Mouse (Mus musculus) bone marrow macrophage, adult 2 months (primary cell): ENCODE data around the gene Setd1a. TPM values are rescaled to one million over a fixed set of nuclear protein-coding genes. Genes with fewer than 3 reads are reported as not detected.

Experiments
- H3K27ac ChIP-seq: 2 replicates; pipeline ENCODE4 v1.5.1; 2012; ENCODE audit warnings: low read depth, low read length; ENCODE audit not compliant: insufficient read depth
- H3K4me1 ChIP-seq: 2 replicates; pipeline ENCODE4 v1.6.1; 2012; ENCODE audit warnings: low read length; ENCODE audit not compliant: control insufficient read depth, insufficient read depth
- H3K4me3 ChIP-seq: 2 replicates; pipeline ENCODE4 v1.5.1; 2012; ENCODE audit warnings: mild to moderate bottlenecking, low read length, moderate library complexity; ENCODE audit not compliant: insufficient read depth
- CTCF ChIP-seq: IDR thresholded peaks from 2 replicates; pipeline ENCODE4 v1.5.1; 2012; ENCODE audit warnings: low read depth, mild to moderate bottlenecking, low read length, moderate library complexity
- POLR2A ChIP-seq: IDR thresholded peaks from 2 replicates; pipeline ENCODE4 v1.6.1; 2012; ENCODE audit warnings: mild to moderate bottlenecking, low read depth, low read length, borderline replicate concordance
- polyA plus RNA-seq: library from polyadenylated mRNA; stranded (reverse); fragments of >200 nt; gene quantifications from 2 replicates; pipeline ENCODE4 v1.2.4, GENCODE M21; 2012; ENCODE audit not compliant: missing spikeins, insufficient read depth, insufficient read length

Gene Setd1a
- polyA plus RNA-seq, 1 experiment: 30.1 TPM

- no peak overlapping the region for H3K27ac ChIP-seq
- H3K4me1 ChIP-seq: peaks cover 7% of the 10 kb centered on the region
- no peak for TF ChIP-seq POLR2A
- TF ChIP-seq CTCF: no peak
- no peak overlapping the region for H3K4me3 ChIP-seq
These were observed 35.8 kb downstream of the Setd1a start for GRCm38 (mm10) chr7:127812292-127812691.

DNA sequence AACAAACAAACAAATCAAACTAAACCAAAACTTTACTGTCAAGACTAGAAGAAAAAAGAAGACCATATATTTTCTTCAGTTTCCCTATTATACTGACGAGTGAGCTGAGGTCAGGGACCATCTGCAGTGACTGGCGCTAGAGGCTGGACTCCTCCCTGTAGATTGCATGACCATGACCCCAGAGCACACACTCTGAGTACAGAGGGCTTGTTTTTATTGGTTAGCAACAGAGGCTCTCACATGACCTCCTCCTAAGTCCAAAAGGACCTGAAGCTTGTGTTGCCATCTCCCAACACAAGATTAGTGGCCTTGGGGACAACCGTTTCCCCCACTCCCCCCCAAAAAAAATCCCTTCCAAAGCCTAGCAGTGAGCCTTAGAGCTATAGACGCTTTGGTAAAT, 37.4 kb downstream of the Setd1a start:
- H3K4me1 ChIP-seq: peaks cover 4% of the 10 kb centered on the region; the same call in 1 of the 2 replicates
- no peak overlapping the region for H3K4me3 ChIP-seq
- TF ChIP-seq POLR2A (no peak), CTCF (no peak)
- H3K27ac ChIP-seq: no peak overlapping the region

DNA sequence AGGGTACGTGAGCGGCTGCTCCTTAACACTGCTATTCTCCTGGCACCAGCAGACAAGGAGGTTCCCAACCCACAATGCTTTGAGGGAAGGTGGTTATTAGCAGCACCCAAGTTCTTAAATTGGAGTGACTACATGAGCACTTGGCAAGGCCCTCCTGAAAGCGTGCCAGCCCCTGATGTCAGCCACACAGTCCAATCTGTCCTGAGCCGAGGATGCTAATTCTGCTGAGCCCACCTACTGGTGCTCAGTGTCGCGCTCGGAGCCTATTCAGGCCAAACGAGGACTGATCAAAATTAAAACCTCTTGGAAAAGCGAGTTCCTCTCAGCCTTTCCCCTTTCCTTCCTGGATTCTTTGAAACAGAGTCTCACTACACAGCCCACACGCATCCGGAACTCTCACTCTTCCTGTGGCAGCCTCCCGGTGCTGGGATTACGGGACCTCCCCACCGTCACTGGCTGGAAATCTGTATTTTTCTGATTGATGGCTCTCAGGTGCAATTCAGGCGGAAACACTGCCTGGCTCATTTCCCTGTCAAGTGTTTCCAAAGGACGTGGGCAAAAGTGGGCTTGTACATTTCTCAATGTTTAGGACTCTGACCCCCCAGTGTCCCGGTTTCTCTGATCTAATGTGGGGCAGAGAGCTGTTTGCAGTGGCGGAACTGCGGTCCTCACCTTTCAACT, 37.9 kb downstream of the Setd1a start:
- TF ChIP-seq CTCF (no peak), POLR2A (no peak)
- Histone ChIP-seq H3K4me1 (peaks cover 4% of the 10 kb centered on the region; the same call in 1 of the 2 replicates), H3K27ac (no peak overlapping the region), H3K4me3 (no peak overlapping the region)

- H3K4me3 ChIP-seq: no peak overlapping the region
- no peak overlapping the region for H3K27ac ChIP-seq
- no peak for TF ChIP-seq CTCF
- no peak for TF ChIP-seq POLR2A
- H3K4me1 ChIP-seq: peaks cover 4% of the 10 kb centered on the region; the same call in 1 of the 2 replicates
These were observed 38.7 kb downstream of the Setd1a start for GRCm38 (mm10) chr7:127815116-127815665.

DNA sequence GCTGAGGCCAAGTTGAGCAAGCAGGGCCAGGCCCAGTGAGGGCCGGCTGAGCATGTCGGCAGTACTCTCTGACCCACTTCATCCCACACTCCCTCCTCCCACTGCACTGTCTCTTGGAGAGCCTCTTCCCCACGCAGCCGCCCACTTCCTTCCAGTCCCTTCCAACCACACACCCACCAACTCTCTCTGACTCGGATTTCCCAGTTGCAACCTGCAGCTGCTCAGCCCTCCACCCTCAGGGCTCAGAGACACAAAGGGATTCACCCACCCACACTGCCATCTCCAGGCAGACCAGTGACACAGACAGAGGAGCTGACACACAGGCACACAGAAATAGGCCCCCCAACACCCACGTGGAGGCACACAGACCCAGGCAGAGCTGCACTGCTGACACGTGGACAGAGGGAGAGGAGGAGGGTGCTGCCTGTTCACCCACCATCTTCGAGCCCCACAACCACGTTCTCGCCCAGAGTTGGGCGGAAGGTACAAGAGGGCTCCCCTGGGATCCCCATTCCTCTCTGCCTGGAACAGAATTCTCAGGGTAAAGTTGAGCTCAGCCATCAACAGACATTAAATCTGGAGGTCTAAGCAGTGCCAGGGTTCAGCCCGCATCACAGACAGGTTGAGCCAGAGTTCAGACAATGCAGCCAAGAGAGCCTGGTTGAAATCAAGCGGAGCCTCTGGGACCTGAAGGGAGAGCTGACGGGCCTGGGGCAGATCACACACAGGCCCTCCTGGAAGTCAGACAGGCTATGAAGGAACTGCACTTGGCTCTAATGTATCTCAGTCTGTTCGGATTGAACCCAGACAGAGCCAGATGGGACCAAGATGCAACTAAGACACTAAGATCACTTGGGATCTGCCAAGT, 39.7 kb downstream of the Setd1a start:
- Histone ChIP-seq H3K4me1 (peaks cover 4% of the 10 kb centered on the region; the same call in 1 of the 2 replicates), H3K27ac (no peak overlapping the region), H3K4me3 (no peak overlapping the region)
- no peak for TF ChIP-seq CTCF
- no peak for TF ChIP-seq POLR2A

GRCm38 (mm10) chr7:127817053-127817452, 40.6 kb downstream of the Setd1a start:
- no peak for TF ChIP-seq CTCF
- TF ChIP-seq POLR2A: no peak
- Histone ChIP-seq H3K27ac (no peak overlapping the region), H3K4me3 (no peak overlapping the region), H3K4me1 (peaks cover 4% of the 10 kb centered on the region; the same call in 1 of the 2 replicates)

DNA sequence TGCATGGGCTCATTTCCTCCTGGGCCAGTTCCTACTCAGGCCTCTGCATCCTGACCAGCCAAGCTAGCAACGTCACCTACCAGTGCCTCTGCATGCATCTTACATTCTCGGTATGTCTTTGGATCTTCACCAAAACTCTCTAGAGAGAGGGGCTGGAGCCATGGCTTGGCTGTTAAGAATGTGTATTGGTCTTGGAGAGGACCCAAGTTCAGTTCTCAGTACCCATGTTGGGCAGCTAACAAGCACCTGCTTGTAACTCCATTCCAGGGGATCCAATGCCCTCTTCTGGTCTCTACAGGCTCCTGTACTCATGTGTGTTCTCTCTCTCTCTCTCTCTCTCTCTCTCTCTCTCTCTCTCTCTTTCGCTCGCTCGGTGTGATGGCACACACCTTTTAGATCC, 41.3 kb downstream of the Setd1a start:
- Histone ChIP-seq H3K4me1 (peaks cover 9% of the 10 kb centered on the region), H3K4me3 (no peak overlapping the region), H3K27ac (no peak overlapping the region)
- TF ChIP-seq POLR2A: no peak
- no peak for TF ChIP-seq CTCF

- peaks cover 6% of the 10 kb centered on the region; the same call in 1 of the 2 replicates for H3K4me1 ChIP-seq
- no peak for TF ChIP-seq CTCF
- TF ChIP-seq POLR2A: no peak
- H3K27ac ChIP-seq: no peak overlapping the region
- H3K4me3 ChIP-seq: no peak overlapping the region
These were observed 44.5 kb downstream of the Setd1a start for GRCm38 (mm10) chr7:127820836-127821509.

DNA sequence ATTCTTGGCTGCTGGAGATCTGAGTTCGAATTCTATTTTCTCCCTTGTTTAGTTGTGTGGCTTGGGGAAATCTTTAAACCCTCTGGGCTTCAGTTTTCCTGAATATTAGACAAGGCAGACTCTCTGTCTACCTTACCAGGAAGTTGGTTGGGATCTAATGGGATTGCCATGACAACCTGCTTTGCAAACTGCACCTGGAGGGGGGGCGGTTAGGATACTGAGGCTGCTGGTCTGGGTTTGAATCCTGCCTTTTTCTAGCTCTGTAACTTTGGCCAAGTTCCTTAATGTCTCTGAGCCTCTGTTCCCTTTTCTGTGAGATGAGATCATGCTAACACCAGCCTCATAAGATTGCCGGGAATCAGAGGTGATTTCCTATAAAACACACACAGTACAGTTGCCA, 46.0 kb downstream of the Setd1a start:
- no peak overlapping the region for H3K4me3 ChIP-seq
- H3K4me1 ChIP-seq: peaks cover 6% of the 10 kb centered on the region; the same call in 1 of the 2 replicates
- no peak for TF ChIP-seq CTCF
- no peak for TF ChIP-seq POLR2A
- H3K27ac ChIP-seq: no peak overlapping the region
